Mouse (Mus musculus) liver, adult (tissue): ENCODE data around the gene Mrvi1.
A peak's percentile ranks its signal among the peaks of the same experiment; 100 is the strongest.

Source experiments
- GATA4 ChIP-seq: IDR thresholded peaks from 2 replicates; pipeline ENCODE4 v1.6.1; 2014; ENCODE audit warnings: mild to moderate bottlenecking, low read length; ENCODE audit not compliant: insufficient replicate concordance

Mrvi1 gene

DNA sequence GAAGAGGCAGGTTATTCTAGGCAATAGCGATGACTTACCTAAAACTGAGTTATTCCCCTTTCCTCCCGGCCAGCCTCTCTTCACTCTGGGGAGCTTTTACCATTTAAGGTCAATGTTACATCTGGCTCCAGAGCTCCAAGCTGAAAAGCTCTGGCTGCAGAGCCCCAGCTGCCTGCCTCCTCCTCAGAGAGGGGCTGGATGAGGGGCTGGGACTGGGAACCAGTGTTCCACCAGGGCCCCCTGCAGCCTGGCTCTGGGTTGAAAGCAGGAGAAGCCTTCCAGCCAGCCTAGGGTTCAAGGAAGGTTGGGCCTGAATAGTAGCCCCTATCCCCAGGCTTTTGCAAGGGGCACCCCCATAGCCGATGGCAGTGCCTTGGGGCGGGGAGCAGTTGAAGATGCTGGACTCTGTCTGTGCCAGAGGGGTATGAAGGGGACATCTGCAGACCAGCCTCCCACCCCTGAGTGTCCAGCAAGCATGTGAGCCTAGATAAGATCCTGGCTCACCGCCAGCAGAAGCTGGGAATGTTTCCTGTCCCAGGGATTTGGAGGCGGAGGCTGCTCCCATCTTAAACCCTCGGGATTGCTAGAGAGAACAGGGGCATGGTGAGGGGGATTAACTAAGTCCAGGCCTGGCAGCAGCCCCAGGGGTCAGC is at the start of gene Mrvi1:
Gene Mrvi1 (minus strand): TSS at position 409 of the 653 bp plus-strand sequence.
- TF ChIP-seq GATA4: peak; percentile 42; the same call in 1 of the 2 replicates

DNA sequence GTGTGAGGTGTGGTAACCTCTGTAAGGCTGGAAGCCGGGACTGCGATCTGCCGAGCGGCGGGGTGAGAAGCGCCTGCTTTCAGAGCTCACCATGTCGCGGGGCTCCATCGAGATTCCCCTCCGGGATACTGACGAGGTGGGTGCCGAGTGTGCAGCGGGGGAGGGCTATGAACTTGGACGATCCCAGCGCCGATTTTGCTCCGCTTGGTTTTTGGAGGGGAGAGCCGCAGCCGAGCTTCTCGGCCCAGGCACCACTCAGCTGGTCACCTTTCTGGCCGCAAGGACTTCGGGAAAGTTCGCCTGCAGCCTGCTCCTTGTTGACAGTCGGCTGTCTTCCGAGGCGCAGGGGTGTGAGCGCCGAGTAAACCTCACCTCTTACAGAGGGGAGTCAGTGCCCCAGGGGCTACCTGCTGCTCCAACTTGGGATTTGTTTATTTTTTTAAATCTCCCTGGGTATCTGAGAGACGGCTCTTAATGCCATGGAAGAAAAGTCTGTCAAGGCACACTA is 46.8 kb upstream of the Mrvi1 start:
- no peak for TF ChIP-seq GATA4

DNA sequence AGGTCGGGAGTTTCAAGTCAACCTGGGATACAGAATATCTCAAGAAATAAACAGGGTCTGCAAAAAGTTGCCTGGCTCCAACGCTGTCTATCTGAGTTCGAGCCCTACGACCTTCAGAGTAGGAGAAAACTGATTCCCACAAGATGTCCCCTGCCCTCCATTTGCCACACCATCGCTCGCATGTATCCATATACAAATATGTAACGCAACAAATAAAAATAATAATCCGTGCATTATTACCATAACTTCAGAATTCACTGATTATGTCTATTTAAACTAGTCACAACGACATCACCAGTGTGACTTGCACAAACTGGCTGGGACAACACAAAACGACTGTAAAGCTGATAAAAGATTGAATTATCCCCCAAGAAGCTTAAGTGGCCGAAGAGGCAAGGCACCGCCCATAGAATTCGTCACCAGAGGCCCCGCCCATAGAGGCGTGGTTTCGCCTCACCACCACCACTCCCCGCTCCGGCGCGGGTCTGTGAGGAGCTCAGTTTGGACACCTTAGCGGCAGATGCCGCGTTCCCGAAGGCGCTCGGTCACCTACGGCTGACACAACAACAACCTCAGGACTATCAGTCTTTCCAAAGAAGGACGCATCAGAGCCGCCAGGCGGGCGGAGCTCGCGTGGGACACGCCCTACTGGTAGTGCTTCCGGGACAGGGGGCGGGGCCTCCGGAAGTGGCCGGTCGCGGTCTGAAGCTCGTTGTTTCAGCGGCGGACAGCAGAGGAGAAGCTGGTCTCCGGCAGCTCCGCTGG is 46.2 kb upstream of the Mrvi1 start, which contains the start of gene Ctr9:
Gene Ctr9 (plus strand): TSS at position 671 of the 765 bp plus-strand sequence.
- TF ChIP-seq GATA4: no peak

DNA sequence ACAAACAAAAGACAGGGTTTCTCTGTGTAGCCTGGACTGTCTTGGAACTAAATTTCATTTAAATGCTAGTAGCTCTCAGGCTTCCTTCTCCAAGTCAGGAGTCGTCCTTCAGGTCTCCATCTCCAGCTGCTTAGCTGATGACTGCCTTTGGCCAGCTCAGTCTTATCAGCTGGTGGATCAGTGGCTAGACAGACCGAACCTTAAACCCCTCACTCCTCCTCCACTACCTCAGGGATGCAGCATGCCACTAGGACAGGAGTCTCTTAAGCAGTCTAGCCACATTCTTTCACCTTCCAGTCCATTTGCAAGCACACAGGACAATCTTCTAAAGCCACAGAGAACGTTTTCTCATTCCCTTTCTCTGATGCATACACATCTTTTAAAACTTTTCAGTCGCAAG is 42.7 kb upstream of the Mrvi1 start:
- no peak for TF ChIP-seq GATA4

DNA sequence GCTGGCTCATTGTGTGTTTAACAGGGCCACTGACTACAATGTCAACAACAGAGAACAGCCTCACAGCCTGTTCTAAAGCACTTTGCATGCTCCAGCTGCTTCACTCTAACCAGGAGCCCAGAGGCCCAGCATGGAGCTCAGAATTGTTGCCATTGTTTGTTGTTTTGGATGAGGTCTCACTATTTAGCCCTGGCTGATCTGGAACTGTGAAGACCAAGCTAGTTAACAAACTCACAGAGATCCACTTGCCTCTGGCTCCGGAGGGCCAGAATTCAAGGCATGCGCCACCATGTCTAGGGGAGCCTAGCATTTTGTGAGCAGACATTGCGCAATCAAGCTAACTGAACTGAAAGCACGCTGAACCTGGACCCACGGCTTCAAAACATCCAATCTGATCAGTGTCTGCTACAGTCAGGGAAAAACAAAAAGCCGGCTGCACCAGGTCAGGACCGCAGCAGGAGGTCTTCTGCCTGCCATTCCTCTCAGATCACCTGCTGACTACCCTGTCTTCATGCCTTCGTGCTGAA is 41.9 kb upstream of the Mrvi1 start:
- no peak for TF ChIP-seq GATA4

DNA sequence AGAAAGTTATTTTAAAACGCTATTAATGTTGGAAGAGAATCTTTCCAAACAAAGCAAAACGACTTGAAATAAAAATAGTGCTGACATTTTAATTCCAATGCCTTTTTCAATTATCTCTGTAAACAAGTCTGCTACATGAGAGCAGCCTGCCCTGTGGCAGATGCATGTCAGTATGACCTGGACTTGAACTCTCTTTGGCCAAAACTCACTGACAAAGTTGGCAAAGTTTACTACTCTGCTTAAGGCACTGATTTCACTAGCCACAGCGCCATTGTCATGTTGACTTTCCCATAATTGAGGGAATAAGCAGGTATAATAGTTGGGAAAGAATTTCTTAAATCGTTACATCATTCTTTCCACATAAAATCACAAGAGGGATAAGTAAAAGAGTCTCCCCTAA is 38.6 kb upstream of the Mrvi1 start:
- no peak for TF ChIP-seq GATA4

DNA sequence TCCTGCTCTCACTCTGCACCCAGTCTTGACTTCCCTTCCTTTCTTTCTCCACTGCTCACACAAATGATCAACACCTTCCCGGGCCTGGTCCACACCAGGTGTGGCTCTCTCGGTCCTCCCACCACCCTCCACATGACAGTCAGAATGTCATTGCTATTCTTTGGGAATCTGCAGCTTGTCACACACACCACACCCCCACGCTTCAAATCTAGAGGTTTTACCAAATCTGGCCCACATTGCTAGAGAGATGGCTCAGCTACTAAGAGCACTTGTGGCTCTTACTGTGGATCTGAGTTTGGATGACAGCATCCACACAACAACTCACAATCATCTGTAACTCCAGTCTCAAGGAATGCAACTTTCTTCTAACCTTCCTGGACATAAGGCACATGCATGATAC is 34.7 kb upstream of the Mrvi1 start:
- TF ChIP-seq GATA4: no peak

DNA sequence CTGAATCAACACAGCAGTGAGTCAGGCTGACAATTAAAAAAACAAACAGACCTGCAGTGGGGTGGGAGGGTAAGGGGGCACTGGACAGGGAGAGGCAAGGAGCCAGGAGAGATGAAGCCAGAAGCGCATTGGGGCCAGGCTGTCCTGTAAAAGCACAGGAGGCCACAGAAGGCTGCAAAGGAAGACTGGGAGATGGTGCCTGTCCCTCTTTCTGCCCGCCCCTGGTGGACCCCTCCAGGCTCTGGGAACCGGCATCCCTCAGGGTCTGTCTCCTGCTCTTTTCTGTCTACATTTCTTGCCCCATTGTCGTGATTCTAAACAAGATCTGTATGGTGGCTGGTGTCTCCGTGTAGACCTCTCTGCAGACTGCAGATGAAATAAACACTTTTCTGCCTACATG is 33.5 kb upstream of the Mrvi1 start:
- no peak for TF ChIP-seq GATA4

DNA sequence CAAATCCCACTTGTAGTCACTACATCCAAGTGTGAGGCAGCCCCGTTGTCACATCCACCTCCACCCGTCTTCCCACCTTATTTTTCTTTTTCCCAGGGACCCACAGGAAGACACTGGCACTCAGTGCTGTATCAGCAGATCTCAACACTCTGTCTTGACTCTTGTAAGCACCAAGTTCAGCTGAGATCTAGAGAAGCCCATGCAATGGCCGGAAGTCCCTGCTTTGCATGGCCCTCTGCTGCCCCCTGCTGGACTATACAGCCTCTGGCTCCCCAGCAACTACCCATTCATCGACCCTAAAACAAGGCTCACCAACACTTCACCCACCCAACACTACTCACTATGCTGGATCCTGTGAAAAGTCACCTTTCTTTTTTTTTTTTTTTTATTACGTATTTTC is 32.6 kb upstream of the Mrvi1 start:
- no peak for TF ChIP-seq GATA4

DNA sequence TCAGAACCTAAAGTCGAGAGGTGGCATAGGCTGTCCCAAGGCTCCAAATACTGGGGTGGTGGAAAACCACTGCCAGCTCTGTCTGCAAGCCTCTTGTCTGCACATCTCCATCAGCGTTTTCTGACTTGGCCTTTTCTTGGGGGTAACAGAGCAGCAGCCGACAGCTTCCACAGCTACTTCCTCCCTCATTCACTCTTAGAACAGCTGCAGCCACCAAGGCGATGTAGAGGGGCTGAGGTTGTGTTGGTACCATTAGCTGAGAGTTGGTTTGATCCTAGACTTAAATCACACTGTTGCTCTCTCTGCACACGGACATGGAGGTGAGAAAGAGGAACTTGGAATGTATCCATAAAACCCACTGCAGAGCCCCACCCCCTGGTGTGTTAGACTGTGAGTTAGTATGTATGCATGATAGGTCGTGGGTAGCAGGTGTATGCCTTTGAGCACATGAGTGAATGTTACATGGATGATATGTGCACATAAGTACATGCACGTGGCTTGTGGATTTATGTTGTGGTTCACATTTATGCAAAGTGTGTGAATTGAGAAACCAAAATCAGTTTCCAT is 31.9 kb upstream of the Mrvi1 start:
- TF ChIP-seq GATA4: no peak

DNA sequence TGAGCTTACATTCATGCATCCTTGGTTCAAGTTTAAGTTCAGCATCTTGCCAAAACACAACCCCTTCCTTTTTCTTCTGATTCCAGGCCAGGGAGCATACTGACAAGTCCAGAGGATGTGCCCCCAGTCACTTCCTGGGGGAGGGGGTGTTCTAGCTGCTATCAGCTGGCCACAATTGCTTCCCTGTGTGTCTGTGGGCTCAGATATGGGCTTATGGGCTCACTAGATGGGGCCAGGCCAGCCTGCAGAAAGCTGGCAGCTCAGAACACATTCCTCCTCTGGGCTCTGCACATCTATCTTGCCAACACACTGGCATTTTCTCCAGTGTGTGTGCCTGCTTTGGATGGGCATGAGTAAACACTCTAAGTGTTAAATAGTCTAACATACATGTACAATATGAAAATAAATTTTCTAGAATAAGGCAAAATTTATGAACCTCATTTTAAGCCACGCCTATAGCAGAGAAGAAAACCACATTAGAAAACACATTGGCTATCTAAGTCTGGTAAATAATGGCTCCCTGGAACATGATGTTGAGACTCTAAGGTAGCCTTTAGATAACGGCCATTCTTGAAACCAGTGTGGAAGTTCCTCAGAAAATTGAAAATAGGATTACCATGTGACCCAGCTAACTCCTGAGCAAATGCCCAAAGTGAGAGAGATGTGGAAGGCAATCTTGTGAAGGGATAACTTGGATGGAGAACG is 22.0 kb upstream of the Mrvi1 start:
- TF ChIP-seq GATA4: no peak

DNA sequence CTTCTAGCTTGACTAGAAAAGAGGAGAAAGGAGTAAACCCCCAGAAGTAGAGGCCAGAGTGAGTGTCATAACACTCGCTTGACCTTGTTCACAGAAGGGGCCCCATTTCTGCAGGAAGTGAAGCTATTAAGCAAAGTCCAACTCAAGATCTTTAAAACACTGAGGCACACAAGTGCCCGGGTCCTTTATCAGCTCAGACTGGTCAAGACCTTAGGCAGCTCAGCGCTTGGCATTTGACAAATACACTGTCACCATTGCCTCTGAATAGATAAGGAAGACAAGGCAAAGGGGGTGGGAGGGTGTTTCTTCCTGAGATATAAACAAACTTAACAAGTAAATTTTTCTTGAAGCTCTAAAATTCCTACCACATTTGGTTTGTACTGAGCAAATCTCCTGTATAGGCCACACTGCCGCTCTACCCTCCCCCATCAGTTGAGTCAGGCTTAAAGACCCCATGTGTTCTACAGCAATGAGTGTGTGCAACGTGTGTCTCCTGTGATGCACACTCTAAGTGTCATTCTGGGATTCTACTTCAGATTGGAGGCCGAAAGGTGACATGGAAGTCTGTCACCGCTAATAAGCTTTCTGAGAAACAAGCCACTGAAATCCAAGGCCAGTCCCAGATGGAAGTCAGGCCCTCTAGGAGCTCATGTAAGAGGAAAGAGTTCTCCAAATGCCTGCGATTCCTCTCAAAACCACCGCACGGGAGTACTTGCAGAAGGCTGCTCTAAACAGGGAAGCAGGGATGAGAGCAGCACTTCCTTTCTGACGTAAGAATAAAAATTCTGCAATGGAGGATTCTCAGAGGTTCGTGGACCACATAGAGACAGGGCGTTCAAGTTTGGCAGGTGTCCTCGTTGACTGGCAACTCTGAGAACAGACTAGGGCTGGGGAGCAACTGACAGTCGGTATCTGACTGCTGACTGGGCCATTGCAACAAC is 16.9 kb upstream of the Mrvi1 start:
- TF ChIP-seq GATA4: no peak

DNA sequence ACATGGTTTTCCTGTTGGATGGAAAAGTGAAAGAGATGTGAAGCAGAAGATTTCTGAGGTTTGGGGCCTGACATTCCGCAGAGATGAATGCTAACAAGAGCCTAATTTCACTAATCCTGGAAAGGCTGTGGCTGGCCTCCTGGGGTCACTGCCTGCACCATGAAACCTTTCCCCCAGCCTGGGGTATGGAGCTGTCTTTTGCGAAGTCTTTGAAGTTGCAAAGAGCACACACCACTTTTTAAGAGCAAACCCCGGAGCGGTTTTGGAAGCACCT is 8.9 kb upstream of the Mrvi1 start:
- TF ChIP-seq GATA4: no peak
